Mouse (Mus musculus) ES-Bruce4 (cell line): ENCODE results near the gene Magi2.

Experiments
- CTCF ChIP-seq: IDR thresholded peaks from one replicate; pipeline ENCODE4 v1.8.1; 2011; ENCODE audit warnings: low read depth, low read length
- EP300 ChIP-seq: IDR thresholded peaks from 2 replicates; pipeline ENCODE4 v1.6.1; 2011; ENCODE audit warnings: low read depth, low read length; ENCODE audit not compliant: insufficient read depth
- POLR2A ChIP-seq: IDR thresholded peaks from one replicate; pipeline ENCODE4 v1.8.1; 2011; ENCODE audit warnings: low read length; ENCODE audit not compliant: insufficient read depth

DNA sequence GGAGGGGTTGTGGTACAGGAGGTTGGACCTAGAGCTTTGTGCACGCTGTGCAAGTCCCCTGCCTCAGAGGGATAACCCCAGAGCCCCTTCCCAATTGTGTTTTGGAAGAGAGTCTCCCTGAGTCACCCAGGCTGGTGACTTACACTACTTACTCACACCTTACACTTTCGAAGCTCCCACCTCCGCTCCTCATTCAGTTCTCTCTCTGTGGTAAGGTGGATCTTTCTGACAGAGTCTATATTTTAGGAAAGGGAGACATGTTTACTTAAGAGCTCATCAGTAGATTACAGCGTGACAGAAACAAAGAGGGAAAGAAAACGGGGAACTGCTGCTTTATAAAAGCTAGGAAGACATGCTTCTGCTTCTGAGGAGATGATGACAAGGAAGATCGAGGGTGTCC is 1457.3 kb downstream of the Magi2 start:
- TF ChIP-seq EP300 (no peak), CTCF (no peak), POLR2A (no peak)
